Mouse (Mus musculus): ENCODE measurements at regions not wholly inside any gene's neighbourhood (a gene's known extent, or its start where the extent isn't known, plus 50 kb on each side); places are given as distances from the start of the nearest gene placed in this dataset.
"Not testable (repeated sequence)": the region's sequence is repeated elsewhere in the genome, so short reads cannot be mapped to it uniquely, and the experiment has no call there.

DNA sequence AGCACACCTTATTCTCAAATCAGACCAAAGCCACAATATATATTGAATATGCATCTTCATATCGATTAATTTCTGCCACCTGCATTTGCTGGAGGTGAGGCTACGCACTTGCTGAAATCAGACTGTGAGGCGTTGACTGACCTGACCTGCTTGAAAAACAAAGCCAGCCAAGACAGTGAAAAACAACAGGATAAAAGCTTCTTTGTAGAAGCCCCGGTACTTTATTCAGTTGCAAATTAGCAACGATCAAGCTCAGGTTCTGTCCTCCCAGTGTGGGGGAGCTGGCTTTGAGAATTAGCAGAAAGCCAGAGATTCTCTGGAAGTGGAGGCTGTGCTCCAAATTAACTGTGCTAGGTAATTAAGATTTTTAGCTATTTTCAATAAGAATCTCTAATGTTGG, 100.6 kb downstream of the Vmn2r79 start:
- DNase-seq = no peak

DNA sequence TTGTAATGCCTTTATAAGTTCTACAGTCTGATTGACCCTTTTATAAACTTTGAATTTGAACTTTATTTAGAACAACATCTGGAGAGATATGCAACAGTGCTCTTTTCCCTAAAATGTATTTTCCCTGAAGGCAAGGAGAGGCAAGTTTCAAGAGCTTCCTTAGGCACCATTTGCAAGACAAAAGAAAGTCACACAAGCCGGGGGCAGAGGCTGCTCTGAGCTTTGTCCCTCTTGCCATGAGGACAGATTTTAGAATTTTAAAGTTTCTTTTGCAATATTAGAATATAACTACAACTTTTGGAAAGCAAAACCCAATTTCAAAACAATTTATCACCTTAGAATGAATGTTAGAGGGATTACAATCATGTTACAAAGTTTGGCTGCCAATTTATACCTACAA, 103.7 kb downstream of the Vmn2r79 start:
- not testable (repeated sequence) for DNase-seq

GRCm38 (mm10) chr7:87100377-87100776, 104.5 kb downstream of the Vmn2r79 start:
- DNase-seq = not testable (repeated sequence)

DNA sequence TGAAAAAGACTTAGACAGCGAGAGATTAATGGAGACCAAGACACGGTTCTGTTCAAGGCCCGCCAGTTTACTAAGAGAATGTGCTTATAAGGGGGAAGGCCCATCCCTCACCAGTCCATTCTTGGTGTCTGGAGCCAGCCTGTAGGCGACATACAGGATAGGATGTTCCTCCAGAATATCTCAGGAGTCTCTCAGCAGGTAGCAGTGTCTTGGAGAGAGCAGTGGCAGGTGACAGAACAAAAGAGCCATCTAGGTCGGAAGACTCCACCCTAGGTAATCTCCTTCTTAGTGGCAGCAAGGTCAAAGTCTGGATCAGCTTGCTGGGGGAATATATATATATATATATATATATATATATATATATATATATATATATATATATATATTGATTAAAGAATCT, 105.4 kb downstream of the Vmn2r79 start:
- DNase-seq = not testable (repeated sequence)

- DNase-seq = peak; percentile 40
These were observed 114.5 kb downstream of the Vmn2r79 start for GRCm38 (mm10) chr7:87110312-87110984.

DNA sequence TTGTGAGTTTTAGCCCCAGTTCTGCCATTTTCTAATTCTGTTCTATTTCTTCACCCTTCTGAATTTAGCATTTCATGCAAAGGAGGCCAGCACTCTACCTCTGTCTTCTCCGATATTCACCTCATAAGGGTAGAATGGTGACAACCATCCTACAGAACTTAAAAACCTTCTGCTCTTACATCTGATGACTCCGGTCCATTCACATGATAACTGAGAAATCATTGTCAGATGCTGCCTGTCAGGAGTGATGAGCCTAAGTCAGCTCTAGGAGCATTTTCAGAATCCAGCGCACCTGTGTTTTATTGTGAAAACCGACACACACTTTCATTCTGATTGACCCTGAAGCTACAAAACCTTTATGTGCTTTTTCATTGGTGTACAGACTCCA, 115.1 kb downstream of the Vmn2r79 start:
- no peak for DNase-seq

- peak; percentile 8 for DNase-seq
These were observed 117.7 kb downstream of the Vmn2r79 start for GRCm38 (mm10) chr7:87113654-87114053.

- DNase-seq = no peak
These were observed 123.4 kb upstream of the Nox4 start for GRCm38 (mm10) chr7:87122516-87122915.

DNA sequence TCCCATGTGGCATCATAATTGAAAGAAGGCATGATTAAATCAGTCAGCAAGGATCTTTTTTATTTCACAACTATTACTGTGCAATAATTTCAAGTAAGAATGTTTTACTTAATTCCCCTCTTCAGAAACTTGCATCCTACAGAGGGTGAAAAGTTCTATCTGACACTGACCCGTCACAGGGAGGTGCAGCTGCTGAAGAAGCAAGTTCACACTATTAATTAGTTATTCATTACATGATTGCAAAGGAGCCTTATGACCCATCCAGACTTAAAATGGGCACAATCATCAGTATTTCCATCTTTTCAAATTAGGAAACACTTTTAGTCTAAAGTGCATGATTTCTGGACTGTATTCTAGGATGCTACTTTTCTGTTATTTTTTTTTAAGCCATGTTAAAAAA, 100.0 kb upstream of the Nox4 start:
- no peak for DNase-seq

- no peak for DNase-seq
These were observed 98.2 kb upstream of the Nox4 start for GRCm38 (mm10) chr7:87147703-87148102.

- DNase-seq = no peak
These were observed 97.2 kb upstream of the Nox4 start for GRCm38 (mm10) chr7:87148681-87149080.

GRCm38 (mm10) chr7:87150991-87151390, 94.9 kb upstream of the Nox4 start:
- DNase-seq = no peak

DNA sequence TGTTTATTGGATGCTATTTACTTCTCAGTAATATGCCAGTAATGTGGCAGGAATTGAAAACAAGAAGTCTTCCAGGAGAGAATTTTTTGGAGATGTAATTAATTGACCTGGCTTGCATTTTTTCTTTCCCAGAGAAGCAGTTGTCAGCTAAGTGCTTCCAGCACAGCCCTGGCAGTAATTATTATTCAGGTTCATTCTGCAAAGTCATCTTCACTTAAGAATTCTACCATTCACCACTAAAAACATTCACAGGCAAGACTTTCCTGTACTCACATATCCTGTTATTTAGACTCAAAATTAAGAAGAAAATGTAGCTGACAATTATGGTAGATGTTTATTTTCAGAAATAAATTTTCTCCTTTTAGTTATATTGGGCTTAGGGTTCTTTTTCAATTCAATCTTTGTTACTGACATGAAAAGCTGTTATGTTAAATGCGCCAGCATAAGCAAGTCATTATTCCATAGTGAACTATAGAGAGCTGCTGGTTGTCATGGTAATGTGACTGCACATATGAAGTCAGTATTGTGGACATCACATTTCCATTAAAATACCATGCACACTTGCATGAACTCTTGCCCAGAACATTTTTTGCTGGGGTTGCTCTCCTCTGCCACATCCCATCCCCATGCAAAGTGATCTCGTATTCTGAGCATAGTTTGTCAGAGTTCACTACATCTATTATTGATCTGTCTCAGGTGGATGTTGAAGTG, 59.3 kb upstream of the Nox4 start:
- no peak for DNase-seq

GRCm38 (mm10) chr7:87195647-87196046, 50.2 kb upstream of the Nox4 start:
- no peak for DNase-seq
